Mouse (Mus musculus): ENCODE results near the gene Srsf11. TPM values are rescaled to one million over a fixed set of nuclear protein-coding genes. Genes with fewer than 3 reads are reported as not detected.

Srsf11 gene
- polyA plus RNA-seq, 1 experiment from 2014 or later = 361 TPM

Other genes starting within 250 kb of the Srsf11 start
- gene Cth, start 111.6 kb downstream of the Srsf11 start, polyA plus RNA-seq (2014; fragmentation: Nextera tagmentation; extraction: Ambion mirVana) = 26.0 and 28.1 TPM in 2 replicates
- gene Ankrd13c, start 89.4 kb downstream of the Srsf11 start, polyA plus RNA-seq (2014; fragmentation: Nextera tagmentation; extraction: Ambion mirVana) = 13.4 and 13.9 TPM in 2 replicates
- gene Lrrc40, start within 50 bp of the Srsf11 start, polyA plus RNA-seq (2014; fragmentation: Nextera tagmentation; extraction: Ambion mirVana) = 85.8 and 88.0 TPM in 2 replicates